In genomic region chr4:154983767-154984166, GRCm38 (mm10) we compare ENCODE assay signal across 14 mouse cellular contexts. TPM values are rescaled to one million over a fixed set of nuclear protein-coding genes. Genes with fewer than 3 reads are reported as not detected.
DNase-seq lines count a peak whose midpoint lies in the region; ATAC-seq lines count a peak whose summit lies in the region.
"Had no signal": no experiment of that assay in that cellular context is flagged by ENCODE, and none has a peak within 500 bp of the region (broad histone marks: within the 10 kb centered on the region; RNA-seq: fewer than 3 reads in every experiment).

No protein-coding gene starts in this region.

- H3K4me3 ChIP-seq in forebrain, embryonic 11.5 days (ENCODE audit: low read depth, low read length), result no peak overlapping the region
- no peak overlapping the region for H3K4me3 ChIP-seq in forebrain, embryonic 15.5 days
- H3K4me3 ChIP-seq in hindbrain, embryonic 16.5 days (ENCODE audit: low read length), result no peak overlapping the region
- H3K4me3 ChIP-seq: limb, embryonic 12.5 days had no signal

- intact Hi-C loops in left cerebral cortex, postnatal 25 days (cut with DNase I), result no loop called here

- H3K4me2 ChIP-seq in forebrain, embryonic 11.5 days (ENCODE audit: low read depth, low read length, severe bottlenecking), result no peak overlapping the region
- no peak overlapping the region for H3K4me2 ChIP-seq in forebrain, embryonic 15.5 days (replicated peaks)
- H3K4me2 ChIP-seq in hindbrain, embryonic 16.5 days (ENCODE audit: low read length), result no peak overlapping the region
- H3K4me2 ChIP-seq: limb, embryonic 12.5 days had no signal

- no peak for ATAC-seq in forebrain, embryonic 11.5 days (replicated peaks; ENCODE audit: low FRiP score)
- ATAC-seq in forebrain, embryonic 15.5 days (replicated peaks), result no peak
- ATAC-seq in hindbrain, embryonic 16.5 days, result no peak
- no peak for ATAC-seq in megakaryocyte-erythroid progenitor cell, adult 5-6 weeks (replicated peaks; ENCODE audit: low FRiP score, low TSS enrichment, poor library complexity, severe bottlenecking)
- ATAC-seq: activated CD4-positive, CD25-positive, alpha-beta regulatory T cell, adult 4 months had no signal

- no peak overlapping the region for H3K27ac ChIP-seq in forebrain, embryonic 11.5 days (ENCODE audit: low read depth, low read length)
- H3K27ac ChIP-seq in forebrain, embryonic 15.5 days (replicated peaks), result no peak overlapping the region
- no peak overlapping the region for H3K27ac ChIP-seq in hindbrain, embryonic 16.5 days (ENCODE audit: low read depth, low read length)
- H3K27ac ChIP-seq: limb, embryonic 12.5 days had no signal

- peaks cover 5% of the 10 kb centered on the region for H3K36me3 ChIP-seq in forebrain, embryonic 11.5 days (ENCODE audit: control insufficient read depth, insufficient read depth, low read length)
- H3K36me3 ChIP-seq in forebrain, embryonic 15.5 days, result peaks cover 22% of the 10 kb centered on the region
- H3K36me3 ChIP-seq in hindbrain, embryonic 16.5 days (ENCODE audit: control insufficient read depth, insufficient read depth, low read length), result peaks cover 11% of the 10 kb centered on the region

- peaks cover 5% of the 10 kb centered on the region; the same call in 1 of the 2 replicates for H3K4me1 ChIP-seq in forebrain, embryonic 11.5 days (replicated peaks; ENCODE audit: control insufficient read depth, insufficient read depth, low read length)
- peaks cover 12% of the 10 kb centered on the region for H3K4me1 ChIP-seq in forebrain, embryonic 15.5 days
- peaks cover 10% of the 10 kb centered on the region for H3K4me1 ChIP-seq in hindbrain, embryonic 16.5 days (ENCODE audit: control insufficient read depth, insufficient read depth, low read depth, low read length)

- WGBS in forebrain, embryonic 11.5 days, result 13% methylated on average over 24 of the region's 24 CpGs
- 16% methylated on average over 24 of the region's 24 CpGs for WGBS in forebrain, embryonic 15.5 days
- WGBS in hindbrain, embryonic 16.5 days, result 11% methylated on average over 24 of the region's 24 CpGs

- peak overlapping the region; percentile 23; the same call in 1 of the 2 replicates for H3K9ac ChIP-seq in forebrain, embryonic 11.5 days (ENCODE audit: low read length)
- no peak overlapping the region for H3K9ac ChIP-seq in forebrain, embryonic 15.5 days (replicated peaks)
- H3K9ac ChIP-seq in hindbrain, embryonic 16.5 days (ENCODE audit: low read depth, low read length), result peak overlapping the region; percentile 38; the same call in 1 of the 2 replicates
- H3K9ac ChIP-seq: limb, embryonic 12.5 days had no signal

- no peaks in the 10 kb centered on the region for H3K9me3 ChIP-seq in forebrain, embryonic 11.5 days (ENCODE audit: control insufficient read depth, low read length)
- no peaks in the 10 kb centered on the region for H3K9me3 ChIP-seq in forebrain, embryonic 15.5 days
- H3K9me3 ChIP-seq in hindbrain, embryonic 16.5 days (ENCODE audit: control insufficient read depth, low read length), result no peaks in the 10 kb centered on the region
- H3K9me3 ChIP-seq: limb, embryonic 12.5 days had no signal

- DNase-seq in forebrain, embryonic 11.5 days (ENCODE audit: low spot score), result no peak
- peak; percentile 15 for DNase-seq in thymus, postnatal 14 days
- no peak for DNase-seq in thymus, adult 18-20 months
- no peak for DNase-seq in left cerebral cortex, postnatal 25 days (ENCODE audit: low spot score in 2 of 2)
- no peak for DNase-seq in layer of hippocampus, adult 9-10 months (ENCODE audit: low spot score)
- DNase-seq: gastrocnemius, postnatal 10 days; heart, postnatal 36 days; lung, postnatal 36 days had no signal

- peaks cover 6% of the 10 kb centered on the region; the same call in 1 of the 2 replicates for H3K27me3 ChIP-seq in forebrain, embryonic 11.5 days (ENCODE audit: control insufficient read depth, insufficient read depth, low read length)
- H3K27me3 ChIP-seq in forebrain, embryonic 15.5 days, result 0 out of 2 replicates have a peak, but pooled peaks cover 2% of the 10 kb centered on the region
- peaks cover 2% of the 10 kb centered on the region; the same call in 1 of the 2 replicates for H3K27me3 ChIP-seq in hindbrain, embryonic 16.5 days (replicated peaks; ENCODE audit: control insufficient read depth, insufficient read depth, low read length)

RNA-seq across cellular contexts. Expression of gene Pank4, which starts 19.8 kb away (rescaled TPM):
- 43.1 and 49.1 TPM in 2 replicates for polyA plus RNA-seq in forebrain, embryonic 11.5 days (2014; fragmentation: Nextera tagmentation; extraction: Ambion mirVana)
- polyA plus RNA-seq in forebrain, embryonic 15.5 days (2015; fragmentation: Nextera tagmentation; extraction: Ambion mirVana), result 43.5 and 48.9 TPM in 2 replicates
- polyA plus RNA-seq in hindbrain, embryonic 16.5 days (2015; fragmentation: Nextera tagmentation; extraction: Ambion mirVana), result 37.8 and 39.5 TPM in 2 replicates
- total RNA-seq in megakaryocyte-erythroid progenitor cell, adult 5-6 weeks (2014; fragmentation: Nextera tagmentation), result 71.5 and 97.3 TPM in 2 replicates
- total RNA-seq in megakaryocyte-erythroid progenitor cell, adult 5-6 weeks (2017), result 34.6 and 35.9 TPM in 2 replicates
- 10 to 100 TPM; 37.6 to 39.8 TPM for total RNA-seq in left cerebral cortex, postnatal 25 days (2021)

RNA-seq across cellular contexts. Expression of gene Hes5, which starts 23.0 kb away (rescaled TPM):
- 313 and 318 TPM in 2 replicates for polyA plus RNA-seq in forebrain, embryonic 11.5 days (2014; fragmentation: Nextera tagmentation; extraction: Ambion mirVana)
- 125 and 127 TPM in 2 replicates for polyA plus RNA-seq in forebrain, embryonic 15.5 days (2015; fragmentation: Nextera tagmentation; extraction: Ambion mirVana)
- polyA plus RNA-seq in hindbrain, embryonic 16.5 days (2015; fragmentation: Nextera tagmentation; extraction: Ambion mirVana), result 146 and 167 TPM in 2 replicates
- not detected in 2 replicates for total RNA-seq in megakaryocyte-erythroid progenitor cell, adult 5-6 weeks (2014; fragmentation: Nextera tagmentation)
- total RNA-seq in megakaryocyte-erythroid progenitor cell, adult 5-6 weeks (2017), result not detected in 2 replicates
- 10 to 100 TPM; 35.8 to 41.3 TPM for total RNA-seq in left cerebral cortex, postnatal 25 days (2021)
- total RNA-seq: heart, postnatal 36 days had no signal
- polyA plus RNA-seq: C2C12 had no signal

RNA-seq across cellular contexts. Expression of gene Tnfrsf14, which starts 55.4 kb away (rescaled TPM):
- polyA plus RNA-seq in forebrain, embryonic 11.5 days (2014; fragmentation: Nextera tagmentation; extraction: Ambion mirVana), result 0.61 and 1.4 TPM in 2 replicates
- 0.36 TPM in 1 of 2 replicates, not detected in the other for polyA plus RNA-seq in forebrain, embryonic 15.5 days (2015; fragmentation: Nextera tagmentation; extraction: Ambion mirVana)
- 0.23 and 0.27 TPM in 2 replicates for polyA plus RNA-seq in hindbrain, embryonic 16.5 days (2015; fragmentation: Nextera tagmentation; extraction: Ambion mirVana)
- 133 and 270 TPM in 2 replicates for total RNA-seq in megakaryocyte-erythroid progenitor cell, adult 5-6 weeks (2014; fragmentation: Nextera tagmentation)
- 78.8 and 149 TPM in 2 replicates for total RNA-seq in megakaryocyte-erythroid progenitor cell, adult 5-6 weeks (2017)
- 1 to 10 TPM; 1.3 to 1.7 TPM for total RNA-seq in left cerebral cortex, postnatal 25 days (2021)
